Mouse (Mus musculus) embryo, embryonic 10.5 days (tissue): ENCODE data around the gene 2610528A11Rik.
"Not testable (repeated sequence)": the region's sequence is repeated elsewhere in the genome, so short reads cannot be mapped to it uniquely, and the experiment has no call there.

Experiments
- DNase-seq: peaks from one replicate; pipeline ENCODE4 v3.0.0-alpha.2; 2015; ENCODE audit warnings: low spot score

Gene 2610528A11Rik

GRCm38 (mm10) chr14:37113922-37114321, at the start of gene 2610528A11Rik:
2610528A11Rik (minus strand) TSS chr14:37114022.
- DNase-seq: no peak

GRCm38 (mm10) chr14:37163277-37163956, 49.6 kb upstream of the 2610528A11Rik start:
- no peak for DNase-seq

DNA sequence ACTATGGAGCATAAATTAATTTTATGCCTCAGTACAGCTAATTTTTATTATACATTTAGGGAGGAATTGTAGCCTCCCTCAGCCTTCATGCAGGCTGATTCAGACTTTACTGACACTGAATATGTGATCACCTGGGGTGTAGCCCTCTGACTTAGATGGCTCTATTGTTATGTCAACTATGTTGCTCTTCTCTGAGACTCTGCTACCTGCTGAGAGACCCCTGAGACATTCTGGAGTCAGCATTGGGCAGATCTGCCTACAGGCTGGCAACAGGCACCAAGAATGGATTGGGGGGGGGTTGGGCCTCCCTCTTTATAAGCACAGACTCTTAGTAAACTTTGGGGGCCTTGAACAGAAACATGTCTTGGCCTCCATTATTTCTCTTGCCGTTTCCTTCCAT, 40.6 kb upstream of the 2610528A11Rik start:
- no peak for DNase-seq

DNA sequence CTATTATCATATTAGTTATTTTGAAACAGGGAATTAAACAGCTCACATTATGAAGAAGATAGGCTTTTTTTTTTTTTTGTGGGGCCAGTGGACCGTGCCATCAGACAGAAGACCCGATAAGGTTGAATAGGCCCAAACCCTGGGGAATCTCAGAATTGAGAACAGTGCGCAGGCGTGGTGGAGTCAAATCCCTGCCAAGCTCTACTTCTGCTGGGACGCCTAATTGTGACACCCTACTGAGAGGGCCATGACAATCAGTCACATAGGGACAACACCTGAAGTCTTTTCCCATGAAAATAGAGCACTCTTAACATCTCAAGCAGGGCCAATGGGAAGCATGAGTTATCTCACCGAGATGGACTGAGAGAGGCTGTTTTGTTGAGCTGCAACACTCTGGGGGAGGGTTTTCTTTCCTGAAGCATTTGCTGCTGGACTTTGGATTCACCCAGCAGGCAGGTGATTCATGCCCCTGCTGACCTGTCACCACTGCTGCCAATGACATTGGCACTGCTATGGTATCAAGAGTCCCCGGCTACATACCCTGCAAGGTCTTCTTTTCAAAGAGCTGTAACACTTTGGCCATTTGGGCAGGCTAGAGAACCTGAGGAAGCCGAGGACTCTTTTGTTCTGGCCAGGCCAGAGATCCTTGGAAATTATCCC, 25.4 kb upstream of the 2610528A11Rik start:
- no peak for DNase-seq

- not testable (repeated sequence) for DNase-seq
These were observed 23.8 kb upstream of the 2610528A11Rik start for GRCm38 (mm10) chr14:37137596-37137995.

DNA sequence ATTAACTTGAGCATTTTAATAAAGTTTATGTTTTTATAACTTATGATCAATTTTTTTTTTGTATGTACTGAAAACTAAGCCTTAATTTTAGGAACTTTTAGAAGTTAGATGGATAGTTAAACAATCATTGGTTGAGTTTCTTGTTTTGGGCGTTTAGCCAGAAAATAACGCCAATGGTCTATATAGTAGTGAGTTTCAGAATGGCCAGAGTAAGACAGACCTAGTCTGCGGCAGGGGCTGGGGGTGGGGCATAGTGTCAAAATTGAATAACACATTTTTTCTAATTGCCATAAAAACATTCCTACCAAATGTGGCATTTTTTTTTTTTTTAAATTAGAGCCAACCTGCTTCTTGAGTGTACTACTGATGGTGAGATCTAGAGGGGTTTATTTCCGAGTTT, 22.3 kb upstream of the 2610528A11Rik start:
- no peak for DNase-seq

GRCm38 (mm10) chr14:37135671-37136070, 21.8 kb upstream of the 2610528A11Rik start:
- DNase-seq: no peak

DNA sequence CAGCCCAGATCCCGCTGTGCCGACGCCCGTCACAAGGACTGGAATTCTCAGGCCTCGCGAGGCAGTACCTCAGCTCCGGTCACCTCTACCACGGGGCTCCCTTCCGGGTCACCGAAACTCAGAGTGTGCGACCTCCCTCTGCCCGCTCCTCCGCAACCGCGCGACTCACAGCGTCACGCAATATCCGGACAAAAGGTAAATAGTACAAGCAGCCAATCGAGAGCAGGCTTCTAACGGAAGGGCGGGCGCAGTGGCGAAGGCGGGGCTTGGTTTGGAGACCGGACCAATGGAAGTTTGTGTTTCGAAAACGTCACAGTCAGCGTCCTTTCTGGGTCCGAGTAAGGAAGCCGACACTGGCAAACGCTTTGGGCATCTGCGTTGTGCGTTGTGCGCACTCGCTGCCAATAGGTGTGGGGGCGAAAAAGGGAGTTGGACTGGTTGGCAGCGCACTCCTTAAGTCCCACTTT, 21.3 kb upstream of the 2610528A11Rik start, which contains the start of gene Ghitm:
TSS of gene Ghitm (minus strand) at position 146 of the 467 bp plus-strand sequence.
- peak; percentile 97 for DNase-seq

DNA sequence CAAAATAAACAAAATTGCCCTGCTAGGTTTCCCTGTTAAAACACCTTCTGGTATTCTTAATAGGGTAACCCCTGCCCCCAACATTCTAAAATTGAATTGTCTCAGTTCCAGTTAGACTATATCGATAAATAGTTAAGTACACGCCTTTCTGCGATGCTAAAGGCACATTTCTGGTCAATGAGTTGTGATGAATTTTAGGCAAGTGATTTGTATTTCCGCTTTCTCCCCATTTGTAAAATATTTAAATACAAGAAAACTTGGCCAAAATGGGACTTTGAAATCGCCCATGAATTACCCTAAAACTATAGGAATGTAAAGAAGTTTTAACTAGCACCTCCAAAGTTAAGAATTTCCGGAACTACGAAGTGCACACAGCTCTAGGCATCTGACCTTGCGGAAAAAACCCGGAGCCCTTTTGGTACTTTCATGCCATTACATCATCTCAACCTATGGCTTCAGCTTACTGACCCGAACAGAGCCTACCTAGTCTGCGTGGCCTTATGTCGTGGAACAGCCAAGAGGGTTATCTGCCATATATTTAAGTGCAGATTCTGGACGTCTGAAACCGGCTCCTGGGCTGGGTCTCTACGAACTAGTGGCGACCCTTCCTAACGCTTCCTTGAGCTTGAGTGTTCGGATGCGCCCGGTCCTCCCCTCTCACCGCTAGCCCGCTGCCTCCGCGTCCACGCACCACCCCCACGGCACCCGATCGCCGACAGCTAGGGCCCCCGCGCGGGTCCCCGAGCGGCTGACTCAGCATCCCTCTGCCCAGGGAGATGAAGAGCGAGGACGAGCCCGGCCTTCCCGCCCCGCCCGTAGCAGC, 20.7 kb upstream of the 2610528A11Rik start:
- peak; percentile 47 for DNase-seq

DNA sequence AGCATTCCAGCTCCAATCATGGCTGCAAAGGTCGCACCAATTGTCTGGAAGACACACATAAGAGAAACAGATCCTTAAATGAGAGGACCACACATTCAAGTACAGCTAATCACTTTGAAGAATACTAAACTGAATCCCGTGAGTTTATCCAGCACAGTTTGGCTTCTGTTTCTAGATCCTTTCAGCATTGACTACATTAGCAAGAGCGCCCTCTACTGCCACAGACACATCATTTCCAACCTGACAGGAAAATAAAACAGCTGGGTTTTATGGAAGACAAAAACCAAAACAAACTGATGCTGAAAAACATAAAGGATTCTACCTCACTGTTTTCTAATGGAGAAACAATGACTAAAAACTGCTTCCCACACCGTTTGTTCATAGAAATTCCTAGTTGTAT, 13.8 kb upstream of the 2610528A11Rik start:
- DNase-seq: peak; percentile 72

DNA sequence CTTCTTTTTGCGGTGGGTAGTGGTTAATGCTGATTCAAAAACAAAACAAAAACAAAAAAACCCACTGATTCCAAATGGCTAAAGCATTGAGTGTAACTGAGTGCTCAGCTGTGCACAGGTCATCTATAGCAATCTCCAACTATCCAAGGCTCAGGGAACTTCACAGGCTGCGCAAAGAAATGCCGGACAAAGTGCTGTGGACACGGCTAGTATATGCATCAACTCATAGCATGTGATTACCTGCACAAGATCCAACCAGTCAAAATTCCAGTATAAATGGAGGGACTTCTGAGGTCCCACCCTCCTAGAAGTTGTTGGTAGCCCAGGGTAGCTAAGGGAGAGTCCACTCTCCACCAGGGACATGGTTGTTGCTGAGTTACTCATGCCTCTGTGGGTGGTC, 5.4 kb upstream of the 2610528A11Rik start:
- no peak for DNase-seq

DNA sequence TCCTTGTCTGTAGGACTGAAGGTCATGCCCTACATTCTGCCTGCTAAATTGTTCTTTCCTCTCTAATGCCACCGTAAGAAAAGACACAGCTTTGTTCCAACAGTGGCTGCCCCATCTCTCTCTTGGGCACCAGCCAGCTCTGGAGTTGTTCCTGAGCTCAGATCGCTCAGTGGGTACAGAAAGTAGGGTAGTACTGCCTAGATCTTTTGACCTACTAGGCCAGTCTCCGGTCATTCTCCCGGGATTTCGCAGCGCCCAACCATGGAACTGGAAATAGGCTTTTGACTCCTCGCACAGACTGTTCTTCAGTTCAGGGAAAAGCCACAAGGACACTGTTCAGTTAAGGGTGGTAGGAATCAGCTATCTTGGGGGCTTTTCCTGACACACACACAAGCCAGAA, 891 bp downstream of the 2610528A11Rik start:
- no peak for DNase-seq

DNA sequence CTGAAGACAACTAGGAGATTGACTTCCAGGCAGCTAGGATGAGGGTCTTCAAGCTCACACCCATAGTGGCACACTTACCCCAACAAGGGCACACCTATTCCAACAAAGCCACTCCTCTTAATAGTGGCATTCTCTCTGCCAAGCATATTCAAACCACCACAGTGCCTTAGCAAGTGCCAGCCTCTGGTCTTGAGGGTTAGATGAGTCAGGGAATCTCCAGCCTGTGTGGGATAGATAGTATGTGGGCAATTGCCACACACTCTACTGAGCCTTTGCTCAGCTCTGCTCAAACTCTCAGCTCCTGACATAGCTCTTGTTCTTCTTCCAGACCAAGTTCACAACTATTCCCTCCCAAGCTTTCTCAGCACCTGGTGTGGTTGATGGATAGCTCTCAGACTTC, 2.5 kb downstream of the 2610528A11Rik start:
- no peak for DNase-seq

DNA sequence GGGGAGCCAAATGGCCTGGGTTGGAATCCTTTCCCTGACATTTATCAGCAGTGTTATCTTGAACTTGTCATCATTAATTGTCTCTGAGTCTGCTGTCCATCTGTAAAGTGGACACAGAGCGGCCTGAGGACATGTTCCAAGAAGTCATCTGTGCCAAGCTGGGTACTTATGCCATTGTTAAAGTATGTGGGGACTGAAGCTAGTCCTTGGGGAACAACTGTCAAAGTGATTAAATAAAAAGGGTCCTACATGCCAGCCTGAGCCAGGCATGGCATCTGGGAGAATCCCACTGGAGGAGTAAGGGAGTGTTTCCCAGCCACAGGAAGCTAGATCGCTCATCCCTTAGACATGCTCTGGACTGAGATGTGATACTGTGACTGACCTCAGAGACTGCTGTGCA, 3.4 kb downstream of the 2610528A11Rik start:
- peak; percentile 8 for DNase-seq

DNA sequence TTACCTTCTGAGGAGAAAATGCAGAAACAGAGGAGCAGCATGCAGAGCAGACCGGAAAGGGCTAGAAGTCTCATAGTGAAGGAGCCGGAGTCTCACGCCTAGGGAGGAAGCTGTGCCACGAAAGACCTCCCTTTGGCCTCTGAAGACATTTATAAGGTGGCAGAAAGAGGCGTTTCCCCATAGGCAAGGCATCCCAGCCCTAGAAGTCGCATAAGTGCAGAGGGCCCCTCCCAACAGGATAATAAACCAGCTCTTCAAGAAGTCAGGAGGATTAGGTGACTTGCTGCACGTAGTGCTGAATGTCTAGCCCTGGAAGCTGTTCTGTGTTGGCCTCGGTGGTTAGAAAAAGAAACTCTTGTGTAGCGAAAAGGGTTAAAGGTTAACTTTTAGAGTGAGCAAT, 3.8 kb downstream of the 2610528A11Rik start:
- DNase-seq: peak; percentile 10

DNA sequence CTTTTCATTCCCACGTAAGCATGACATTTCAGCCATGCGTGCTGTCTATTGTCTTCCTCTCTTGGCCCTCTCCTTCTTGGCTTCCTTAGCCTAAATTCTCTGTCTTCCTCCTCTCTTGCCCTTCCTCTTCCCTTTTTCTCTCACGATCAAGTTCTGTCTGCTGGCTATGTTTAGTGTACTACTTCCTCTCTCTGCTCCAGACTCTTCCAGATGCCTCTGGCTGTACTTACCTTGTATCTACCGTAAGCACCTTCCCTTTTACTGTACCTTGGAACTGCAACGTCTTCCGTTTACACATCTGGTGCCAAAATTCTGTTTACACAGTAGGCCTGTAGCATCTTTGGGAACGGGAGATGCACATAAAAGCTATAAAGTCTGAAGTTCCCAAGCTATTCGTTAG, 4.4 kb downstream of the 2610528A11Rik start:
- DNase-seq: no peak

DNA sequence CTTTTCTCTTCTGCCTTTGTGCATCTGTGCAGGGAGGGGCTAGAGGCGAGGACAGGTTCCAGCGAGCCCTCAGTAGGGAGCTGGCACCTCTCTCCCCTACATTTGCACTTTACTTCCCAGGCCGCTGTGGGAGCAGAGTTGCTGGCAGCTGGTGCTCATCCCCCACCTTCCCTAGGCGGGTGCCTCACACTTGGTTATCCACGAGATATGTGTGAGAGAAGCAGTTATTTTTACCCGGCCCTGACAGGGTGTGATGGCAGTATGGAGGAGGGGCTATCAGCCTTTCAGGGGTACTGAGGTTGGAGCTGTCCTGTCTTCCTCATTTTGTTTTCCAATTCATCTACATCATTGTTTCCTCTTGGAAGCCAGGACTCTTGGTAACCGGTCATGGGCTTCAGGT, 8.0 kb downstream of the 2610528A11Rik start:
- no peak for DNase-seq

DNA sequence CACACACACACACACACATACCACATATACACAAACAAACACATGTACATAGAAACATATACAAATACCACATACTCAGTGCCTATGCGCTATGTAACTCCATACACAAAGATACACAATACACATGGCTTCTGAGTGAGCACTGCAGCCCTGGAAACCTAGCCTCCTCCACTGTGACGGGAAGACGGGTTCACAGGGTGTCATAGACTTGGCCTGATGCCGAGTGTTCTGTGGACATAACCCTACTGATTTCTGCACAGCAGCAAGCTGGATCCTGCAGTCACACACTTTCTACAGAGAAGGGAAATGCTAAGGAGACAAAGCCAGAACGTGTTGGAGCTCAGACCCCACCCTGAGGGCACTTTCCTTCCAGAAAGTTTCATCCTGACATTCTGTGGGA, 9.1 kb downstream of the 2610528A11Rik start:
- DNase-seq: no peak

DNA sequence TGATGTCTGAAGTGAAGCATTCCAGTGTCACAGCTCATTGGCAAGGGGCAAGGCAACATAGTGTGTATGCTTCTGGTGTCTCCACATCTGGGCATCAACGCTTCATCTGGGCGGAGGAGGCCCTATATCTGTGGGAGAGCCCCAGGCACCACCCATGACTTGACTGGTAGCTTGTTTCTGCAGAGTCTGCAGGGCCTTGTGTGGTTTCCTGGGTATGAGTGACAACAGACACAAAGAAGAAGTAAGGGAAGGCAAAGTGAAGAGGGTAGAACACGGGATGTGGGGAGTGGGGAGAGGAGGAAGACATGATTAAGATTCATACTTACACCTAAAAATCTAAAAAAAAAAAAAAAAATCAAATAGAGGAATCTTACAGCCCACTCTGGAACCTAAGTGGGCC, 11.3 kb downstream of the 2610528A11Rik start:
- DNase-seq: no peak

DNA sequence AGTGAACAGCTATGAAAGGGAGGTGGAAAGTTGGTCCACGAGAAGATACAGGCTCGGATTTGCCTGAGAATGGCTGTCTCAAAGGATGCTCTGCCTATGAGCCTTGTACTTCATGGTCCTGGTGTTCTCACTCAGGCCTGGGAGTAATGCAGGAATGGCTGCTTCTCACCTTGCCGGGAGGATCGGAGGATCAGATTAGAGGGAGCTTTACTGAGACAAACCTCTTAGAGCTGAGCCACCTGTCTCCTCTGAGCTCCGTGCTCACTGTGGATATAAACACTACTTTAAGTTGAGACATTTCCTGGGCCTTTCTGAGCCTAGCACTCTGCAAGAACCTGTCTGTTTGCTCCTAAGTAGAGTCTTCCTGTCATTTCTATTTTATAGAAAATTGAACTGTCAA, 12.3 kb downstream of the 2610528A11Rik start:
- no peak for DNase-seq

GRCm38 (mm10) chr14:37097956-37098530, 15.8 kb downstream of the 2610528A11Rik start, which contains the start of gene Cdhr1:
Cdhr1 (minus strand) TSS chr14:37098347.
- DNase-seq: peak; percentile 66

DNA sequence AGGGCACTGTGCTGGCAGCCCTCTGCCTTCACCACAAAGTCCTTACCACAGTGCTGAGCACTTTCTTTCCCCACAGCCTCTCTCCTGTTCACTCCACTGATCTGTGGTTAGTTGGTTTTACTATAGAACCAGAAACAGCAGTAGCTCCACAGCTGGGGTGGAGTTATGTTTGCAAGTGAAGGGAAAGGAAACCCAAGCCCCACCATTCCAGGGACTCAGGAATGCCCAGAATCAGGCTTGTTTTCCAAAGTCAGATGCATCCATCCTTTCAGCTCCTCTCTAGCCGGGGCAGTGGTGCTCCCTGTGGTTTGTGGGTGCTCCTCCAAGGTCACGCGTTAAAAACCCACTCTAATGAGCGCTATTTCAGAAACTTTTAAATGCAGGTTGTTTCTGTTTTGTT, 18.3 kb downstream of the 2610528A11Rik start:
- DNase-seq: no peak
